Mouse (Mus musculus): ENCODE results near the gene Slc27a5.

Slc27a5 gene

DNA sequence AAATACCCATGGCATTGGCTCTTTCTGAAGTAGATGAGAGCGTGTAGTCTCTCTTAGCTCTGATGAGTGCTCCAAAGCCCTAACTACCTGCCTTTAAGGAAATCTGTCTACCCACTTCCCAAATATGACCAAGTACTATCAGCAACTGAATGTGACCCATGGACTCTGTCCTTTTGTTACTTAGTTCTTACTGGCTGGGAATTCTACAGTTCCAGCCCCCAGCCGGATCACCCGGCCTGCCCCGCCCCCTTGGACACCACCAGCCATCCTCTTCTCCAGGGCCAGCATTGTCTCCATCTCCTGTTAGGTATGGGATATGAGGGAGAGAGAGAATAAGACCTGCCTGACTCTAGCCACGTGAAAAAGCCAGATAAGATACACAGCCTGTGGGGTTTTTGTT is at the start of gene Slc27a5:
Slc27a5 (minus strand) TSS at position 140 of the 400 bp plus-strand sequence.
- no peak for DNase-seq (ENCODE audit: low spot score)

DNA sequence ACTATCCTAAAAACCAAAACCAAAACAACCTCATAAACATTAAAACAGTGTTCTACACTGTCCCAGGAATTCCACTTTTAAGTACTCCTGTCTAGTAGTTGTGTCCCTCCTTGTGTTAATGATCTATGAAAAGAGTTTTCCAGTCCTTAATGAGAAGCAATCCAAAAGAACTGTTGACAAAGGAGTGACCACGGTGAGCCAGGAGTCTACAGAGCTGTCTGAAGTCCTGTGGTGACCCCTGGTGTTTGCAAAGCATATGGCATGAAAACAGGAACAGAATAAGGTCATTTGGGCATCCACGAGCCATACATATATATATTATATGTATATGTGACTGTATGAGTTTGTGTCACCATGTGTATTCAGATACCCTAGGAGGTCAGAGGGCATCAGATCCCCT is 48.1 kb upstream of the Slc27a5 start:
- no peak for DNase-seq (ENCODE audit: low spot score)

DNA sequence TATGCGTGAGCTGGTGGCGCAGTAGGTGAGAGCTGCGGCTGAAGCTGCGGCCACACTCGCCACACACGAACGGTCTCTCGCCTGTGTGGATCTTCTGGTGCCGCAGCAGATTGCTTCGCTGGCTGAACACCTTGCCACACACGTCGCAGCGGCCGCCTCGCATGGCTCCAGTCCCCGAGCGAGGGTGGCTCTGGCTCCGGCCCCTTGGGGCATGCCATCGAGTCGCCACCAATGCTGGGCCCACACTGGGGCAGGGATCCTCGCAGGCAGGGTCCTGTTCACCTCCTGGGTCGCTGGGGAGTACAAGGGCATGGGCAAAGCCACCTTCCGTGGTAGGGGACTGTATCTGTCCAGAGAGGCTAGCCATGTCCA is 46.2 kb upstream of the Slc27a5 start:
- no peak for DNase-seq (ENCODE audit: low spot score)

DNA sequence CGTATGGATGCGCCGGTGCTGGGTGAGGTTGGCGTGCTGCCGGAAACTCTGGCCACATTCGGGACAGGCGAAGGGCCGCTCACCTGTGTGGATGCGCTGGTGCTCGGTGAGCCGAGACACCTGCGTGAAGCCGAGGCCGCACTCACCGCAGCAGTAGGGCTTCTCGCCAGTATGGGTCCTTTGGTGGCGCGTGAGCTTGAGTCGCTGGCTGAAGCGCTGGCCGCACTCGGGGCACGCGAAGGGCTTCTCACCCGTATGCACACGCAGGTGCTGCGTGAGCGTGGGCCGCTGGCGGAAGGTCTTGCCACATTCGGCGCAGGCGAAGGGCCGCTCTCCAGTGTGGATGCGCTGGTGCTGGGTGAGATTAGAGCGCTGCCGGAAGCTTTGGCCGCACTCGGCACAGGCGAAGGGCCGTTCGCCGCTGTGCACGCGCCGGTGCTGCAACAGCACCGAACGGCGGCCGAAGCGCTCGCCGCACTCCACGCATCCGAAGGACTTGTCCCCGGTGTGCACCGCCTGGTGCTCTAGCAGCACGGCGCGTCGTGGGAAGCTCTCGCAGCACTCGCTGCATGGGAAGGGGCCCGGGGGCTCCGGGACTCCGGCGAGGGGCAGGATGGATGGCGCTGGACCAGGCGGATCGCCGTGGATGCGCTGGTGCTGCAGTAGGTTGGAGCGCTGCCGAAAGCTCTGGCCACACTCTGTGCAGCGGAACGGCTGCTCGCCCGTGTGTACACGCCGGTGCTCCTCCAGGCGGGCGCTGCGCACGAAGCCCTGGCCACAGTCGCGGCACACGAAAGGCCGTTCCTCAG is 45.7 kb upstream of the Slc27a5 start:
- DNase-seq (ENCODE audit: low spot score), result no peak

DNA sequence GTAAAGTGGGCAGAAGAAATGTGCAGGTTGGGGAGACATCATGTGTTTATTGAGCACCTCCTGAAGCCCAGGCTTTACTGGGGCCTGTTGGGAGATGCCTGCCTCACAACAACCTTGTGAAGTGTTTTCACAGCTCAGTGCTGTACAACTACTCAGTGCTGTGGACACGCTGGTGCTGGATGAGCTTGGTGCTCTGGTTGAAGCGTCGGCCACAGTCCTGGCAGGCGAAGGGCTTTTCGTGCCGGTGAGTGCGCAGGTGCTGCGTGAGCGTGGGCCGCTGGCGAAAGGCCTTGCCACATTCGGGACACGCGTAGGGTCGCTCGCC is 45.1 kb upstream of the Slc27a5 start:
- DNase-seq (ENCODE audit: low spot score), result no peak

DNA sequence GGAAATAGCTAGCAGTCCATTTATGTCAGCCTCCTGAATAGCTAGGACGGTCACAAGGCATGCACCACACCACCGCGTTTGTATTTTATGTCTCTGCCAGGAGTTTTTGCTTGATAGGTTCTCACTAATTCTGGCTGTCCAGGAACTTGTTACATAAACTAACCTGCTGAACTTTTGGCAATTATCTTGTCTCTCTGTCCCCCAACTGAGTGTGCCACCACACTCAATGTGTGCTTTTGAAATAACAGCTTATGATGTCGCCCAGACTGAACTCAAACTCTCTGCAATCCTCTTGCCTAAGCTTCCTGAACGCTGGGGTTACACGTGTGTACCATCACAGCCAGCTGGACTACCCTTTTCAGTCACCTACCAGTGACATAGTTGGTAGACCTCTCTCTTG is 44.5 kb upstream of the Slc27a5 start:
- no peak for DNase-seq (ENCODE audit: low spot score)

DNA sequence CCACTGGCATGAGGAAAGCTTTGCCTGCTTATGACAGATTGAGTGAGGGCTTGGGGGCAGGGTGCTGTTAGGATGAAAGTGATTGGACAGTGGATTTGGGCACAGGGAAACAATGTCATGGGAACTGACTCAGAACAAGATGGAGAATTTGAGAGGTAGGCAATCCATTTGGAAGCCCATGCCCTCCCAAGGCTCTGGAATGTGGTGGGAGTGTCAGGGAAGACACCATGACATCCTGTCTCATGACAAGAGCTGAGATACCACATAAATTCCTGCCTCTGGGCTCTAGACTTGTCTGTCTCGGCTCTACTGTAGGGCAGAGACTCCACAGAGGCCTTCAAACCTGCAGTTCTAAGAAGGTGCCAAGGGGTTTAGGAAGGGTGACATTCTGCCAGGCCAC is 43.3 kb upstream of the Slc27a5 start:
- DNase-seq (ENCODE audit: low spot score), result no peak

DNA sequence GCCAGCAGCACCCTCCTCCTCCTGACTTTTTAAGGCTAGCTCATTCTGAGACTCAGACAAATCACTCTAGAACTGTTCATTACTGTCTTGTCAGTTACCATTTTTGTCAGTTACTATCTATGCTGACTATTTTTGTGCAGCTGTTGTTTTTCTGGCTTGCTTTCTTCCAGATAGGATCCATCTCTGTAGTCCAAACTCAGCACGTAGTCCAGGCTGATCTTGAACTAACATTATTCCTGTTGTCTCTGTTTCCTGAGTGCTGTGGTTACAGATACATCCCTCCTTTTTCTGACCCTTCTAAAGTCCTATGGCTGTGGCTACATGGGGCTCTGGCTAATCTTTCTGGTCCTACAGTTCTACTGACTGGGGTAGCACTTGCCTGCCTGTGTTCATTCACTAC is 41.2 kb upstream of the Slc27a5 start:
- DNase-seq (ENCODE audit: low spot score), result no peak

DNA sequence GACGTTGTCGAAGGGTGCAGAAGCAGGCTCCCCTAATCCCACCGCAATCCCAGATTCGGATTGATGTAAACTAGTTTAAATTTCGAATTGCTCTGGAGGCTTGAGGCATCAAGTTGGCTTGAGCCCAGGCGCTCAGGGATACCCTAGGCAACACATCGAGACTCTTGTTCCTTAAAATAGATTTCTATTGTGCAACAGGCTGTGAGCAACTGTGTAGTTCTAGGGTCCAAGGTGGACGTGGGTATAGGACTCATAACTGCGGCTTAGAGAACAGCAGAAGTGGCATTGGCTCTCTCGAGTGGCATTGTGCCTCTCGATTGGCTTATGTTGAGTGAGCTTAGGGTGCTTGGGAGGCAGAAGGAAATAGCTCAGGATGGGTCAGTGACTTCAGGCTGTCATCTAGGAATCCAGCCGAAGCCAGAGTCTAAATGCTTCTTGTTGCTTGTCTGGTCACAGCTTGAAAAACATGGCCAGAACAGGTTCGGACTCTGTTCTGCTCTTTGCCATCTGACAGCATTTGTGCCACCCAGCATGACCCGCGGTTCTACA is 40.7 kb upstream of the Slc27a5 start:
- DNase-seq (ENCODE audit: low spot score), result no peak

DNA sequence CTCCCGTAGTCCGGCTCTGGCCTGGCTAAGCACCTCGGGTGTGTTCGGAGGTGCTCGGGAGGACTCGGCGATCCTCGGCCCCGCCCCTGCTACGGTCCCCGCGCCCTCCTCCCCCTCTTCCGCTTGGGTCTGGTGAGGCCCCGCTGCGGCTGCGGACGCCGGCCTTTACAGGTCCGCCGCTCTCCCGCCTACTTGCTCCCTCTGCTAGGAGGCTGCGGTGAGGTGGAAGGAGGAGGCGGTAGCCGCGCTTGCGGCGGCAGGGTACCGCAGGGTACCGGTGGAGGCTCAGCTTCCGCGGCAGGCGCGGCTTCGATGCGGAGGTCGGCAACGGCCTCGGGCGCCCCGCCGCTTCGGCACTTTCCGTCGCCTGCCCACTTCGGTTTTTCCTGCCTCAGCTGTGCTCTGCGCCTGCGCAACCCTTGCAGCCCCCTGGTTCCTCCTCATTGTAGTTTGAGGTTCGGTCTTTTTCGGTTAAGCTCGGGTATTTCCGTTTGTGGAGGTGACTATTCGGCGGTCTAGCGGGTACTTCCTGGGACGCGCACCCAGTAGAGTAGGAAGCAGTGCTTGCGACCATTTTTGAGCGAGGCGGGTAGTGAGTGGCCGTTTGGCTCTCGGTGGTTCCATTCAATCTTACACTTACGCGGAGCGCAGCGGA is 40.0 kb upstream of the Slc27a5 start, which contains the start of gene Ube2m:
Ube2m (minus strand) TSS at position 375 of the 655 bp plus-strand sequence.
- DNase-seq (ENCODE audit: low spot score), result peak; percentile 100

DNA sequence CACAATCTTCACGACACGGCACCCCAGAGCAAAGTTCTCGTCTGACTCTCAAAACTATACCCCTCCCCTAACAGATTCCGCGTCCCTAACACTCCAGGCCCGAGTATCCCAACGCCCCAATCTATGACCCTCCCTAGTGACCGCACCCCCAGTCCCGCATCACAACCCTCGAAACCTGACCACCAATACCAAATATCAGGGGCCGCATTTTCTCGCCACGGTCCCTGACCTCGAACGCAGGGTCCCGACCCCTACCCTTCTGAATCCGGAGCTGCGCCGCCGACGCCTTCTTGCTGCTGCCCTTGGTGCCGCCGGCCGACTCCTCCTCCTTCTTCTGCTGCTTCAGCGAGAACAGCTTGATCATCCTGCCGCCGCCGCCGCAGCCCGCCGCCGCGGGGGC is 39.4 kb upstream of the Slc27a5 start:
- peak; percentile 64 for DNase-seq (ENCODE audit: low spot score)

DNA sequence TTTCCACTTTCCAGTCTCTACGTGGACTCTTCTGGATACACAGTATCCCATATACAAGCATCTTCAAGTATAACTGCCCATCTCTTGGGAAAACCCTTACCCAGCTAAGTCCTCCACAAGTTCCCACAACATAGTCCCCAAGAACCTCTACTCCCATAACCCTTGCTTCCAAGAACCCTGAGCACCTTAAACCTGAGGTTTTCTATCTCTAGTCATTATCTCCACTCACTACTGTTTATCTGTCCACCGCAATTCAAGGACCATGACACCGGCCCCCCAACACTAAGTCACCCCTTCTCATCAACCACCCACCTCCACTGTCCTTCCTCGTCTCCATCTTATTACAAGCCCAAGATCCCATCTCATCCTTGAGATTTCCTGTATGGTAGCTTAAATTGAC is 38.8 kb upstream of the Slc27a5 start:
- no peak for DNase-seq (ENCODE audit: low spot score)

DNA sequence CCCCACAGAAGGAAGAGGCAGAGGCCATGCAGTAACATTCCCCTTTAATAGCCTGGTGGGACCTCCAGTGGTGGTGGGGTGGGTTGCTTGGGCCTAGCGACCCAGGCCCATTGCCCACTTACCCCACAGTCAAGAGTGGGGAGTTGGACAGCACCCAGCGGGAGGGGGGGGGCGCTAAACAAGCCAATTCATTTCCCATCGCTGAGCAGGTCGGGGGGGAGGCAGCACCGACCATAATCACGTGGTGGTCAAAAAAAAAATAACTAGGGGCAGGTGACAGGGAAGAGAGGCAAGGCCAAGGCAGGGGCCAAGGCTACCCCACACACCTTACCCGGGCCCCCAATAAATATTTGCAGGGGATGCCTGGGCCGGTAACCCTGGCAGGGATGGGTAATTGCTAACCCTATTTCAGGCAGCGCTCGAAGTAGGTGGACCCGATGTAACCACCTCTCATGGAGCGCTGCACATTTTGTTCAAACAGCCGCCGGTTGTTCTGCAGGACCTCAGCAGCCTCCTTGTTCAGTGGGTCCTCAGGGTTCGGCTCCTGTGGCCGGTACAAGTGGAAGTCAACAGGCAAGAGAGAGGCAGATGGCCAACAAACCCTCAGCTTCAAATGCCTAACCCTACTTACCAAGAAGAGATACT is 37.3 kb upstream of the Slc27a5 start:
- no peak for DNase-seq (ENCODE audit: low spot score)

DNA sequence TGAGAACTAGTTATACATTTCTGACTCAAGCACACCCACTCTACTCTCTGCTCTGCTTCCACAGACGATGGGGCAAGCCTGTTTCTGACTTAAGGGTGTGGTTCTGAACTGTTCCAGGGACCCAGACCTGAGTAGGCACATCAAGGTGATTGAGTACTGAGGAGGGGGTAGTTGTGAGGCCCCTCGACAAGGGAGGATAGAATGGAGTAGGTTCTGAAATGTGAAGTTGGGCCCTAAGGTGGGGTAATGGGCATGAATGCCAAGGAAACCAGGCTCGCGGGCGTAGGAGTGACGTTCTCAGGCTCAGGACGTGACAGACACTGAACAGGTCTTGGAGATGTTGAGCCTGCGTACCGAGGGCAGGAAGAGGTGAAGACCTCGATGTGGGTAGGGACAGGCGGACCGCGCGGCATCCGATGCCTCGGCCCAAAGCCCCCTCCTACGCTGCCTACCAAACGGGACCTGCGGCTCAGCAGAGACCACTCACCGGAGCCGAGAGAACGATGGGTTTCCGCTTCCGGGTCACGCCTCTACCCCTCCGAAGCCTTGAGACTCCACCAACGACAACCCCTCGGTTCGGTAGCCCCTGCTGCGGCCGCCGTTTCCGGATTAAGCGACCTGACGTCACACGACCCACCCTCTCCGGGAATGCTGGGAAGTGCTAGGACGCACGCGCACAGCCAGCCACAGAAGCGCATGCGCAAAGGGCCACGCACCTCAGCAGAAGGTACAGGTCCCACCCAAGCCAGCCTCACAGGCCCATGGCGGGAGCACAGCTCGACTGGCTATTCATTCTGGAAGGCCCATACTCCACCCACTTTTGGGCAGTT is 36.4 kb upstream of the Slc27a5 start, which contains the start of gene Chmp2a:
Chmp2a (minus strand) TSS at position 660 of the 830 bp plus-strand sequence.
- peak; percentile 98 for DNase-seq (ENCODE audit: low spot score)

DNA sequence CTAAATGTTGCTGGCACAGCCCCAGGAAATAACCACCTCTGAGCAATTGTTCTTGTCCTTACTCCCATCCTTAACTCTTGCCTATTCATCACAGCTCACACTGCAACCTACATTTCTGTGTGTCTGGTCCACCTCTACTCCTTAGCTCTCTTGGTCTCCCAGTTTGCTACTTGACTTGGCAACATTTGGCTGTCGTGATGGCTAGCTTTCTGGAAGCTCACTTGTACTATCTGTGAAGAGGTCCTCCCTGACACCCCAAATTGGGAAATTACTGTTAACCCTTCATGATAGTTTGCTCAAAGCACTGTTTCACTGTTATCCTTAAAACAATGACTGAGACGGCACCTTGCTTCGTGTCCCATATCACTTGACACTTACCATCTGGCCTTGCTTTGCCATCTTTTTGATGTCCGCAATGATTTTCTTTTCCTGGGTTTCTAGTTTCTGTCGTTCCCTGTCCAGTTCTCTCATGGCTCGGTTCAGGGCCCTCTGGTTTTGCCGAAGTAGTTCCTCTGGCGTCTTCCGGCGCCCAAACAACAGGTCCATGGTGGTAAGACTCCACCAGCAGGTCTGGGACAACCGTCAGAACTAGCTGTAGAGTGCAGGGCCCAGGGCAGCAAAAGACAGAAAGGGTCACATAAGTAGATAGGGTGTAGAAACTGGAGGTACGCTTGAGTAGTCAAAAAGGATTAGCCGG is 35.6 kb upstream of the Slc27a5 start:
- DNase-seq (ENCODE audit: low spot score), result no peak

DNA sequence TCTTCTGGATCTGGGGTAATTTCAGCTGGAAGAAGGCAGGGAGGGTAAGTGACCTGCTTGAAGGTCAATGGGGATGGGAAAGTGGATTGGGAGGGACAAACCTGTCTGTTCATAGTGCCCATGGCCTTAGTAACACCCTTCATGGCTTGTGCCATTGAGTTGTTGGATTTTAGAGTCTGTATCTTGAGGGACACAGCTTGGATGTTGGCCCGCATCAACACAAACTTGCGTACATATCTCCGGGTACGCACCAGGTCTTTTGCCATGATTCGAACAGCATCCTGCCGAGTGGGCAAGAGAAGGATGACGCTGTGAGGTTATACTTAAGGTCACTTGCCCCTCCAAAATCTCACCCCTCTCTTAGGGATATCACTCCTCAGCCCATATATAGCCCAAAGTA is 34.5 kb upstream of the Slc27a5 start:
- no peak for DNase-seq (ENCODE audit: low spot score)

DNA sequence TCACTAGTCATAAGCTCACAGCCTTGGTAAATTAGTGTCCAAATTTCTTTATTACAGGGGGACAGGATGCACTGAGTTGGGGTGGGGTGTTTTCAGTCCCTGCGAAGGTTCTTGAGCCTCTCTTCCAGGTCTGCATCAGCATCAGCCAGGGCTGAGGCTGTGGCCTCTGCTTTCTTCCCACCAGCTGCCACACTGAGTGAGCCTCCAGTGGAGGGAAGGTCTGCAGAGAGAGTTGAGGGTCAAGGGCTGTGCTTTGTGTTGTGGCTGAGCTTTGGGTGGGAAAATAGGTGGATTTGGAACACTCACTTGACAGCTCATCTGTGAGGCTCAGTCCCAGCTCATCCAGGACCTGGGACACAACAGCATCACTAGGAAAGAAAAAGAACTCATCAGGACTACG is 34.0 kb upstream of the Slc27a5 start:
- DNase-seq (ENCODE audit: low spot score), result no peak

DNA sequence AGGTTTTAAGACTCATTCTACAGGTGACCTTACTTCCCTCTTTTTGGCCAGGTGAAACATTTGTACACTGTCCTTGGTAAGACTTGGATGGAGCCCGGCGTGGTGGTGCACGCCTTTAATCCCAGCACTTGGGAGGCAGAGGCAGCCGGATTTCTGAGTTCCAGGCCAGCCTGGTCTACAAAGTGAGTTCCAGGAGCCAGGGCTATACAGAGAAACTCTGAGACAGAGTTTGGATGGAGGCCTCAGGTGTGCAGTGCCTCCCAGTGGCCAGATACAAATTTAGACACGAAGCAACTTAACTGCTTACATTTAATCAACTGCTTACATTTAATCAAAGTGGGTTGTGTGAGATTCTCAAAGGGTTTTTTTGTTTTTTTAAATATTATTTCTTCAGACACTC is 33.1 kb upstream of the Slc27a5 start:
- DNase-seq (ENCODE audit: low spot score), result no peak

DNA sequence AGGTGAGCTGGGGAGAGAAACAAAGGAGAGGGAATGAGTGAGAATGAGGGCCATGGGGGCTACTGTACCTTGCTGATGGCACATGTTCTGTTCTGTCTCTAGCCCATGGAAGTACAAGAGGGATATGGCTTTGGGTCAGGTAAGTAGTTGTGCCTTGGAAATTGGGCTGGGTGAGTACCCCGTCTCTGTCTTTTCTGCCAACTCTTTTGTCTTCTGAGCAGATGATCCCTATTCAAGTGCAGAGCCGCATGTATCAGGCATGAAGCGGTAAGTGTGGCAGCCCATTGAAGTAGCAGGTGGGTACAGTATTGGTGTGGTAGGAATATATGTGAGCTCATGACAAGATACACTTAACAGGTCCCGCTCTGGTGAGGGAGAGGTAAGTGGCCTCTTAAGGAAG is 31.0 kb upstream of the Slc27a5 start:
- no peak for DNase-seq (ENCODE audit: low spot score)

DNA sequence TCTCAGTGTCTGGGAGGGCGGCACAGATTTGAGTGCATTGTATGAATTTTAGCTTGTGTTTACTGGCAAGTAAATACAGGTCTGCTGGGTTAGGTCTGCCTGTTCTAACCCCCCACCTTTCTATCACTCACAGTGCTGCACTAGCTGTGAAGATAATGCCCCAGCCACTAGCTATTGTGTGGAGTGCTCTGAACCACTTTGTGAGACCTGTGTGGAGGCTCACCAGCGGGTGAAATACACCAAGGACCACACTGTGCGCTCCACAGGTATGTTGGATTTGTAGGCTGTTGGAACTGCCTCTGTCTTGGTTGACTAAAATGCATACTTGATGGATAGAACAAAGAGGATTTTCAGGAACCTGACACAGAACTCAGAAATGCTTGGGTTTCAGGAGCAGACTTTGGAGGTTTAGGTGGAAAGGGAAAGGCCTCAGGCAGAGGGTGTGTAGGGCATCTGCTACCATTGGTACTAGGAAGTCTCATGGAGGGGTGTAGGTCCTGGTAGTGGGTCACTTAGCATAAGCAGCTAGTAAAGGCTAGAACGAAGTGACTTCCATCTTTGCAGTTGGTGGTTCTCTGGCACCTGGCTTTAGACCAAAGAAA is 27.6 kb upstream of the Slc27a5 start:
- DNase-seq (ENCODE audit: low spot score), result no peak

DNA sequence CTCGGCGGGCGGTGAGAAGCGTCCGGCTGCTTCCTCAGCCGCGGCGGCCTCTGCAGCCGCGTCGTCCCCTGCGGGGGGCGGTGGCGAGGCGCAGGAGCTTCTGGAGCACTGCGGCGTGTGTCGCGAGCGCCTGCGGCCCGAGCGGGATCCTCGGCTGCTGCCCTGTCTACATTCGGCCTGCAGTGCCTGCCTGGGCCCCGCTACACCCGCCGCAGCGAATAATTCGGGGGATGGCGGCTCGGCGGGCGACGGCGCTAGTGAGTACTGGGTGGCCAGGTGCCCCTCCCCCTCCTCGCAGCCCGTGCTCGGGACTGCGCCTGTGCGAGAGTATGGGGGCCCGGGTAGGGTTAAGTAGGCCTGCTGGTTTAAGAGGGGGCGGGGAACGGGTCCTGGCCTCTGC is 26.8 kb upstream of the Slc27a5 start:
- peak; percentile 86 for DNase-seq (ENCODE audit: low spot score)
